Mouse (Mus musculus): Measurements from ENCODE around the gene Cyp2d22. TPM values are rescaled to one million over a fixed set of nuclear protein-coding genes. Genes with fewer than 3 reads are reported as not detected.
"Not testable (repeated sequence)": the region's sequence is repeated elsewhere in the genome, so short reads cannot be mapped to it uniquely, and the experiment has no call there.

Cyp2d22 gene
- polyA plus RNA-seq, 1 experiment from 2014 or later: 5.5 TPM

- Histone ChIP-seq H3K9me3 (ENCODE audit: control insufficient read depth, low read length) (no peaks in the 10 kb centered on the region), H3K4me1 (replicated peaks; ENCODE audit: control insufficient read depth, insufficient read depth) (no peaks in the 10 kb centered on the region; the same call in 1 of the 2 replicates), H3K4me2 (replicated peaks; ENCODE audit: low read depth) (no peak overlapping the region), H3K27me3 (ENCODE audit: control insufficient read depth, insufficient read depth, low read length) (no peaks in the 10 kb centered on the region), H3K9ac (ENCODE audit: low read length) (no peak overlapping the region), H3K27ac (replicated peaks) (no peak overlapping the region), H3K4me3 (ENCODE audit: low read depth, low read length) (no peak overlapping the region), H3K36me3 (ENCODE audit: control insufficient read depth, insufficient read depth, low read length) (no peaks in the 10 kb centered on the region)
- no peak for ATAC-seq (ENCODE audit: low FRiP score, low TSS enrichment)
- TF ChIP-seq EP300 (optimal IDR thresholded peaks at IDR 0.05) (no peak), CTCF (IDR thresholded peaks at IDR 0.05; ENCODE audit: low read depth) (no peak)
- DNase-seq (ENCODE audit: low spot score): no peak
- 84% methylated on average over 5 of the region's 5 CpGs for WGBS
Measured at GRCm38 (mm10) chr15:82374437-82374836, 5.6 kb downstream of the Cyp2d22 start.

- DNase-seq (ENCODE audit: low spot score): no peak
- H3K9me3 ChIP-seq (ENCODE audit: control insufficient read depth, low read length): no peaks in the 10 kb centered on the region
- no peak overlapping the region for H3K27ac ChIP-seq (replicated peaks)
- no peak overlapping the region for H3K4me2 ChIP-seq (replicated peaks; ENCODE audit: low read depth)
- no peaks in the 10 kb centered on the region for H3K4me1 ChIP-seq (replicated peaks; ENCODE audit: control insufficient read depth, insufficient read depth)
- no peak overlapping the region for H3K4me3 ChIP-seq (ENCODE audit: low read depth, low read length)
- no peak overlapping the region for H3K9ac ChIP-seq (ENCODE audit: low read length)
- no peak for ATAC-seq (ENCODE audit: low FRiP score, low TSS enrichment)
- H3K36me3 ChIP-seq (ENCODE audit: control insufficient read depth, insufficient read depth, low read length): no peaks in the 10 kb centered on the region
- H3K27me3 ChIP-seq (ENCODE audit: control insufficient read depth, insufficient read depth, low read length): no peaks in the 10 kb centered on the region
- 84% methylated on average over 5 of the region's 5 CpGs for WGBS
- TF ChIP-seq EP300 (optimal IDR thresholded peaks at IDR 0.05) (no peak), CTCF (IDR thresholded peaks at IDR 0.05; ENCODE audit: low read depth) (no peak)
Measured at GRCm38 (mm10) chr15:82372991-82373390, 7.1 kb downstream of the Cyp2d22 start.

- ATAC-seq (ENCODE audit: low FRiP score, low TSS enrichment) (no peak), DNase-seq (ENCODE audit: low spot score) (no peak)
- TF ChIP-seq CTCF (IDR thresholded peaks at IDR 0.05; ENCODE audit: low read depth) (no peak), EP300 (optimal IDR thresholded peaks at IDR 0.05) (no peak)
- Histone ChIP-seq H3K9ac (ENCODE audit: low read length) (no peak overlapping the region), H3K27ac (replicated peaks) (no peak overlapping the region), H3K4me3 (ENCODE audit: low read depth, low read length) (no peak overlapping the region), H3K9me3 (ENCODE audit: control insufficient read depth, low read length) (no peaks in the 10 kb centered on the region), H3K27me3 (ENCODE audit: control insufficient read depth, insufficient read depth, low read length) (no peaks in the 10 kb centered on the region), H3K36me3 (ENCODE audit: control insufficient read depth, insufficient read depth, low read length) (no peaks in the 10 kb centered on the region), H3K4me2 (replicated peaks; ENCODE audit: low read depth) (no peak overlapping the region), H3K4me1 (replicated peaks; ENCODE audit: control insufficient read depth, insufficient read depth) (no peaks in the 10 kb centered on the region)
- WGBS: 81% methylated on average over 6 of the region's 6 CpGs
Measured at GRCm38 (mm10) chr15:82372446-82372845, 7.6 kb downstream of the Cyp2d22 start.

- peak; percentile 10 for DNase-seq (ENCODE audit: low spot score)
- Histone ChIP-seq H3K4me3 (ENCODE audit: low read depth, low read length) (no peak overlapping the region), H3K4me1 (replicated peaks; ENCODE audit: control insufficient read depth, insufficient read depth) (no peaks in the 10 kb centered on the region), H3K27me3 (ENCODE audit: control insufficient read depth, insufficient read depth, low read length) (no peaks in the 10 kb centered on the region), H3K4me2 (replicated peaks; ENCODE audit: low read depth) (no peak overlapping the region), H3K27ac (replicated peaks) (no peak overlapping the region), H3K9ac (ENCODE audit: low read length) (no peak overlapping the region), H3K36me3 (ENCODE audit: control insufficient read depth, insufficient read depth, low read length) (no peaks in the 10 kb centered on the region), H3K9me3 (ENCODE audit: control insufficient read depth, low read length) (no peaks in the 10 kb centered on the region)
- WGBS: 82% methylated on average over 1 of the region's 1 CpGs
- TF ChIP-seq CTCF (IDR thresholded peaks at IDR 0.05; ENCODE audit: low read depth): no peak
- TF ChIP-seq EP300 (optimal IDR thresholded peaks at IDR 0.05): no peak
- ATAC-seq (ENCODE audit: low FRiP score, low TSS enrichment): peak; percentile 40; the same call in 1 of the 2 replicates
Measured at GRCm38 (mm10) chr15:82368851-82369250, 11.2 kb downstream of the Cyp2d22 start.

GRCm38 (mm10) chr15:82368146-82368545 lies 11.9 kb downstream of the Cyp2d22 start:
- Histone ChIP-seq H3K36me3 (ENCODE audit: control insufficient read depth, insufficient read depth, low read length) (no peaks in the 10 kb centered on the region), H3K27ac (replicated peaks) (no peak overlapping the region), H3K9me3 (ENCODE audit: control insufficient read depth, low read length) (no peaks in the 10 kb centered on the region), H3K9ac (ENCODE audit: low read length) (no peak overlapping the region), H3K27me3 (ENCODE audit: control insufficient read depth, insufficient read depth, low read length) (no peaks in the 10 kb centered on the region), H3K4me3 (ENCODE audit: low read depth, low read length) (no peak overlapping the region), H3K4me1 (replicated peaks; ENCODE audit: control insufficient read depth, insufficient read depth) (no peaks in the 10 kb centered on the region), H3K4me2 (replicated peaks; ENCODE audit: low read depth) (no peak overlapping the region)
- TF ChIP-seq EP300 (optimal IDR thresholded peaks at IDR 0.05): no peak
- TF ChIP-seq CTCF (IDR thresholded peaks at IDR 0.05; ENCODE audit: low read depth): no peak
- no peak for ATAC-seq (ENCODE audit: low FRiP score, low TSS enrichment)
- 93% methylated on average over 4 of the region's 4 CpGs for WGBS
- peak; percentile 1 for DNase-seq (ENCODE audit: low spot score)

GRCm38 (mm10) chr15:82364561-82364960 lies 15.5 kb downstream of the Cyp2d22 start:
- 14% methylated on average over 6 of the region's 9 CpGs for WGBS
- not testable (repeated sequence) for H3K4me1 ChIP-seq (replicated peaks; ENCODE audit: control insufficient read depth, insufficient read depth); H3K36me3 ChIP-seq (ENCODE audit: control insufficient read depth, insufficient read depth, low read length); H3K4me3 ChIP-seq (ENCODE audit: low read depth, low read length); H3K9ac ChIP-seq (ENCODE audit: low read length); H3K9me3 ChIP-seq (ENCODE audit: control insufficient read depth, low read length); ATAC-seq (ENCODE audit: low FRiP score, low TSS enrichment); H3K27me3 ChIP-seq (ENCODE audit: control insufficient read depth, insufficient read depth, low read length); H3K27ac ChIP-seq (replicated peaks)
- 0 out of 2 replicates have a peak overlapping the region, but pooled peaks have one; percentile 29 for H3K4me2 ChIP-seq (replicated peaks; ENCODE audit: low read depth)
- DNase-seq (ENCODE audit: low spot score): peak; percentile 1

GRCm38 (mm10) chr15:82363801-82364200 lies 16.3 kb downstream of the Cyp2d22 start:
- not testable (repeated sequence) for H3K4me1 ChIP-seq (replicated peaks; ENCODE audit: control insufficient read depth, insufficient read depth); H3K4me2 ChIP-seq (replicated peaks; ENCODE audit: low read depth); H3K9me3 ChIP-seq (ENCODE audit: control insufficient read depth, low read length); DNase-seq (ENCODE audit: low spot score); H3K27me3 ChIP-seq (ENCODE audit: control insufficient read depth, insufficient read depth, low read length); H3K9ac ChIP-seq (ENCODE audit: low read length); ATAC-seq (ENCODE audit: low FRiP score, low TSS enrichment); H3K36me3 ChIP-seq (ENCODE audit: control insufficient read depth, insufficient read depth, low read length); H3K4me3 ChIP-seq (ENCODE audit: low read depth, low read length); H3K27ac ChIP-seq (replicated peaks)
- WGBS: 65% methylated on average over 7 of the region's 12 CpGs
